Mouse (Mus musculus) liver, embryonic 11.5 days (tissue): ENCODE measurements around the gene Dis3. TPM values are rescaled to one million over a fixed set of nuclear protein-coding genes. Genes with fewer than 3 reads are reported as not detected.
A peak's percentile ranks its signal among the peaks of the same experiment; 100 is the strongest.

ENCODE experiments used
- ATAC-seq: fragments of 200-750 bp; cut with Nextera tagmentation; replicated peaks from 2 replicates; pipeline ENCODE4 v1.8.0; 2017; ENCODE audit warnings: moderate number of reproducible peaks, mild to moderate bottlenecking, moderate TSS enrichment, moderate library complexity; ENCODE audit not compliant: low FRiP score
- DNase-seq: peaks from one replicate; pipeline ENCODE4 v3.0.0-alpha.2; 2017; ENCODE audit warnings: low spot score
- H3K27ac ChIP-seq: fragments of 300-500 bp; sonication (generic); 2 replicates; pipeline ENCODE4 v1.5.1; 2014; ENCODE audit warnings: mild to moderate bottlenecking, low read depth, low read length, control low read depth
- H3K27me3 ChIP-seq: fragments of 300-500 bp; sonication (generic); replicated peaks from 2 replicates; pipeline ENCODE4 v1.6.1; 2014; ENCODE audit warnings: low read length, mixed read lengths; ENCODE audit not compliant: control insufficient read depth, insufficient read depth
- H3K36me3 ChIP-seq: fragments of 300-500 bp; sonication (generic); 2 replicates; pipeline ENCODE4 v1.6.1; 2014; ENCODE audit warnings: mild to moderate bottlenecking, low read length, moderate library complexity, mixed read lengths; ENCODE audit not compliant: control insufficient read depth, insufficient read depth
- H3K4me1 ChIP-seq: fragments of 300-500 bp; sonication (generic); replicated peaks from 2 replicates; pipeline ENCODE4 v1.6.1; 2014; ENCODE audit warnings: low read length, mixed read lengths; ENCODE audit not compliant: control insufficient read depth, insufficient read depth
- H3K4me2 ChIP-seq: fragments of 300-500 bp; sonication (generic); 2 replicates; pipeline ENCODE4 v1.6.1; 2014; ENCODE audit warnings: mild to moderate bottlenecking, control low read depth, moderate library complexity
- H3K4me3 ChIP-seq: fragments of 300-500 bp; sonication (generic); 2 replicates; pipeline ENCODE4 v1.5.1; 2014; ENCODE audit warnings: low read depth, low read length, control low read depth
- H3K9ac ChIP-seq: fragments of 300-500 bp; sonication (generic); 2 replicates; pipeline ENCODE4 v1.6.1; 2014; ENCODE audit warnings: low read depth, low read length, control low read depth
- H3K9me3 ChIP-seq: fragments of 300-500 bp; sonication (generic); 2 replicates; pipeline ENCODE4 v1.6.1; 2016; ENCODE audit warnings: low read length, inconsistent platforms, mixed read lengths; ENCODE audit not compliant: control insufficient read depth
- WGBS: fragments of 180-500 bp; shearing (Covaris S2); extraction: QIAGEN DNeasy Blood & Tissue Kit; methylation state at CpG from one replicate; pipeline ENCODE4 v1.1.7; 2014; 5-methylcytosine and 5-hydroxymethylcytosine counted together
- polyA plus RNA-seq: library from polyadenylated mRNA; unstranded; fragments of >200 nt; fragmentation: Nextera tagmentation; extraction: Ambion mirVana; gene quantifications from 2 replicates; pipeline ENCODE4 v1.2.1, GENCODE M21; 2014

Dis3 gene
- polyA plus RNA-seq, 1 experiment from 2014 or later = 44.6 TPM

DNA sequence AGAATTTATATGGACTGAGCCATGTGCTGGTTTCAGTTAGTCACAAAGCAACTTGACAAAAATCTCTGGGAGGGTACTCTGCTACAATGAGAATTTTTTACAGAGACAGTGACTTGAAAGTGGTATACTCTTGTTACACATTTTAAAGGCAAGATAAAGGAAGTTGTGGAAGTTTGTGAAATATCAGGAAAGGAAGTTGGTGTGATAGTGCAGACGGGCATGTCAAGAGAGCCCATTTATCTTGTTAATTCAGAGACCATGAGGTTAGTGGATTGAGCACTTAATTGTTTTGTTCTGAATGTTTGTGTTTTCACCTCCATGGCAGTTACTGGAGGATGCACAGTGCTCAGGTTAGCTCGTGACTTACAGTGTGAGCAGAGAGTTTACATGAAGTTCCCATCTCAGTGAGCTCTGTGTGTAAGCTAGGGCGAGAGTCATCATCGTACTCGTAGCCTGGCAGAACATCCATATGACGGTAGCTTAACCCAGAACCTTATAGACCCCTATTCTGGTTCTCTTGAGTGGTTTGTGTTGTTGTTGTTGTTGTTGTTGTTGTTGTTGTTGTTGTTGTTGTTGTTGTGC is 5.1 kb upstream of the Dis3 start:
- H3K4me3 ChIP-seq = no peak overlapping the region
- H3K9ac ChIP-seq = no peak overlapping the region
- H3K36me3 ChIP-seq = no peaks in the 10 kb centered on the region; the same call in 1 of the 2 replicates
- DNase-seq (no peak), ATAC-seq (no peak)
- H3K27ac ChIP-seq = no peak overlapping the region
- no peaks in the 10 kb centered on the region for H3K27me3 ChIP-seq
- peaks cover 3% of the 10 kb centered on the region for H3K4me1 ChIP-seq
- H3K4me2 ChIP-seq = no peak overlapping the region
- H3K9me3 ChIP-seq = no peaks in the 10 kb centered on the region
- WGBS = 80% methylated on average over 6 of the region's 6 CpGs

DNA sequence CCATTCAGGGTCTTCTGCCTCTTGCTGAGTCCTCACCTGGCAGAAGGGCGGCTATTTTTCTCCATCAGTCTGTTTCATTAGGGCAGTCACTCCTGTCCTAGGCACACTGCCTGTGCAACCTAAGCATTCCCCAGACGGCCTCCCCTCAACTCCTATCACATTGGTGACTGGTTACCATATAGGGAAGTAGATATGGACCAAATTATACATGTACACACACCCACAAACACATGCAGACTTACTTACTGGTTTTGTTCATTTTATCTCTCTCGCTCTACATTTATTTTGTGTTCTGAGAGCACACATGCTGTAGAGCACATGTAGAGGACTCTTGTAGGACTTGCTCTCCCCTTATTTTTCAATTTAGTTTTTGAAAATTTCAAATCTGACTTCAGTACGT is 3.5 kb upstream of the Dis3 start:
- no peaks in the 10 kb centered on the region for H3K27me3 ChIP-seq
- no peak overlapping the region for H3K27ac ChIP-seq
- no peak overlapping the region for H3K4me2 ChIP-seq
- no peak overlapping the region for H3K9ac ChIP-seq
- peaks cover 9% of the 10 kb centered on the region for H3K4me1 ChIP-seq
- no peaks in the 10 kb centered on the region; the same call in 1 of the 2 replicates for H3K36me3 ChIP-seq
- no peak for ATAC-seq
- no peaks in the 10 kb centered on the region for H3K9me3 ChIP-seq
- WGBS = 85% methylated on average over 4 of the region's 4 CpGs
- H3K4me3 ChIP-seq = no peak overlapping the region
- no peak for DNase-seq

DNA sequence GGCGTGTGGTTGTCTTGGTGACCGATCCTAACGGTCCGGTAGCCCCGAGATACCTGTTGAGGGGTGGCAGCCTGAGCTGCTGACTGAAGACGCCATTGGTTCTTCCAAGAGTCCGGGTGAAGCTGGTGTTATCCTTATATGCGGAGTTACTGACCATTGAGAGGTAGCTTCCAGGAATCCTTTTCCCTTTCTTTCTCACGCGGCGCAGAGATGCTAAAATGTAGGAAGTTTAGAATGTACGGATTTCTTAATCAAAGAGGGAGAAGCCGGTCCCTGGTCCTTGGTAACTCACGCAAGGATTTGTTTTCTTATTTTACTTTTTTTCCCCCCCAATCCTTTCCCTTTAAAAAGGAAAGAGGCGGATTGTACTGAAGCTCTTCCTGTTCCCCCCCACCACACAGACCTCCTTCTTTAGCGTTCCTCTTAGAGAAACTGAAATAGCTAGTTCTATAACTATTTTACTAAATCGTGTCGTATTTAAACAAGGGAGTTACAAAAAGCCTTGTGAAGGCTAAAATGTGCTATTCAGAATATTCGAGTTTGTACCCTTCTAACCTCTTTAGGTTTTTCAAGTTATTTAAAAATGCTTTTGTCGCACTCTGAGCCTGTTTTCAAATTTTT is 507 bp upstream of the Dis3 start:
- 0 out of 2 replicates have a peak overlapping the region, but pooled peaks have one; percentile 36 for H3K27ac ChIP-seq
- 4% methylated on average over 20 of the region's 20 CpGs for WGBS
- peak overlapping the region; percentile 55 for H3K4me2 ChIP-seq
- no peaks in the 10 kb centered on the region for H3K9me3 ChIP-seq
- no peak for ATAC-seq
- no peak for DNase-seq
- H3K4me3 ChIP-seq = peak overlapping the region; percentile 94
- H3K27me3 ChIP-seq = no peaks in the 10 kb centered on the region
- peaks cover 17% of the 10 kb centered on the region for H3K36me3 ChIP-seq
- peaks cover 9% of the 10 kb centered on the region for H3K4me1 ChIP-seq
- peak overlapping the region; percentile 73 for H3K9ac ChIP-seq

DNA sequence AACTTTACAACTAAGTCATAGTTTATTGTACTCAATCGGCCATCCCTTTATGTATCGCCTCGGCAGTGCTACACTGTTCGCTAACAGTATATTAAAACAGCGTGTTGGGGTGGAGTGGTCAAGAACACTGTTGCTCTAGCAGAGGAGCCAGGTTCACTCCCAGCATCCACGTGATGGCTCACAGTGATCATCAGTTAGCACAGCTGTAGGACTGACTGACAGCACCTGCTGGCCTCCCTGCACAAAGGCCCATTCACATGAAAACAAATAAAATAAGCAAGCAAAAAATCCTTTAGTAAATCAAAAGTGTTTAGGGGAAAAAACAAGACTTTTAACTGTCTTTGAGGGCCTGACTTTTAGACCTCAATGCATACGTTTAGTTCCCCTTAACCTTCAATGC is 10.6 kb downstream of the Dis3 start:
- Histone ChIP-seq H3K4me2 (no peak overlapping the region), H3K9me3 (no peaks in the 10 kb centered on the region), H3K9ac (no peak overlapping the region), H3K36me3 (peaks cover 32% of the 10 kb centered on the region), H3K4me1 (no peaks in the 10 kb centered on the region), H3K27me3 (no peaks in the 10 kb centered on the region), H3K27ac (no peak overlapping the region), H3K4me3 (no peak overlapping the region)
- WGBS = 93% methylated on average over 7 of the region's 7 CpGs
- DNase-seq (no peak), ATAC-seq (no peak)

DNA sequence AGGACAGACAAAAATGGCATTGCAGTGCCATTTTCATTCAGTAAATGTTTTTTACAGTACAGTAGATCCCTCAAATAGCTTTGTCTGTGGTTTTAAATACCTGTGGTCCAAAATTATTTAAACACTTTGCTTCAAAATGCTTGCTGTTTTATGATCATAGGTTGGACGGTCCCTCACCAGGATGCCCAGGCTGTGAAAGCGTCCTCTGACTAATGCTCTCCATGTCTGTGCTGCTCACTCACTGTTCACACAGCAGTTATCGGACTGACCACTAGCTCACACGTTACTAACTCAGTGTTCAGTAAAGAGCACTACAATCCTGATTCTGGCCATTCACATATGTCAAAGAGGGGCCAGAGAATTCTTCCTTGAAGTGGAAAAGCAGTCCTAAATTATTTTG is 28.4 kb downstream of the Dis3 start:
- H3K4me1 ChIP-seq = no peaks in the 10 kb centered on the region
- 85% methylated on average over 4 of the region's 4 CpGs for WGBS
- H3K4me3 ChIP-seq = no peak overlapping the region
- no peaks in the 10 kb centered on the region for H3K27me3 ChIP-seq
- no peak overlapping the region for H3K27ac ChIP-seq
- no peak for DNase-seq
- H3K4me2 ChIP-seq = no peak overlapping the region
- H3K9ac ChIP-seq = no peak overlapping the region
- H3K36me3 ChIP-seq = peaks cover 23% of the 10 kb centered on the region
- no peaks in the 10 kb centered on the region for H3K9me3 ChIP-seq
- no peak for ATAC-seq

DNA sequence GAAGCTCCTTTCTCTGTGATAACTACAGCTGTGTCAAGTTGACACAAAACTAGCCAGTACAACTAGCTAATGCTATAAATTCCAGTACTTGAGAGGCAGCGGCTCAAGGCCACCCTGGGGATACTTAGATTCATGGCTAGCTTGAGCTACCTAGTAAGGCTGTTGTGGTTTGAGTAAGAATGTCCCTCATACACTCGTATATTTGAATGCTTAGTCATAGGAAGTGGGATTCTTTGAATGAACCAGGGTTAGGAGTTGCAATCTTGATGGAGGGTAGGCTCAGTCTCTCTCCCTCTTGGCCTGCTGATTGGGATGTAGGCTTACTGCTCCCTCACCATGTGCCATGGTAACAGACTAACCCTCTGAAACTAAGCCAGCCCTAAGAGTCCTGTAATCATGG is 36.5 kb downstream of the Dis3 start:
- no peak overlapping the region for H3K4me3 ChIP-seq
- 90% methylated on average over 2 of the region's 2 CpGs for WGBS
- H3K9me3 ChIP-seq = no peaks in the 10 kb centered on the region
- H3K27me3 ChIP-seq = no peaks in the 10 kb centered on the region
- H3K4me1 ChIP-seq = no peaks in the 10 kb centered on the region
- H3K9ac ChIP-seq = no peak overlapping the region
- no peak overlapping the region for H3K4me2 ChIP-seq
- ATAC-seq (no peak), DNase-seq (no peak)
- H3K36me3 ChIP-seq = peaks cover 25% of the 10 kb centered on the region
- no peak overlapping the region for H3K27ac ChIP-seq

DNA sequence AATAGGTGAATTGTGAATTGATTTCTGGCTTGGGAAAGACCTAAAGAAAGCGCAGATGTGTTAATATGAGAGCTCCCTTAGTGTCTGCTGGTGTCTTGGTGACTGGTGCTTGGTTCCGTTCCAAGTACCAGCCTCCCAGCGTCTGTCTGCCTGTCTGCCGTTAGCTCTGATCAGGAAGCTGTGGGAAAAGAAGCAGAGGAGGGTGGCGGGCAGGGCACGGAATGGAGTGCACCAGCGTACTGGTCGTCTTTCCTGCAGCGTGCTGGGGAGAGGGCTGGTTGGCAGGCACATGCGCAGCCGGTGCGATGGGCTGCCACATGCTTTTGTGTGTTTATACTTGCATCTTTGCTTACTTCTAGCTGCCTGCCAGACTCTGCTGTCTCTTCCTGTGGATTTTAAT is 39.0 kb downstream of the Dis3 start:
- H3K4me2 ChIP-seq = no peak overlapping the region
- peaks cover 29% of the 10 kb centered on the region for H3K36me3 ChIP-seq
- H3K4me1 ChIP-seq = no peaks in the 10 kb centered on the region
- DNase-seq = no peak
- no peaks in the 10 kb centered on the region for H3K9me3 ChIP-seq
- no peak overlapping the region for H3K27ac ChIP-seq
- ATAC-seq = no peak
- no peak overlapping the region for H3K4me3 ChIP-seq
- no peak overlapping the region for H3K9ac ChIP-seq
- 93% methylated on average over 12 of the region's 12 CpGs for WGBS
- no peaks in the 10 kb centered on the region for H3K27me3 ChIP-seq

DNA sequence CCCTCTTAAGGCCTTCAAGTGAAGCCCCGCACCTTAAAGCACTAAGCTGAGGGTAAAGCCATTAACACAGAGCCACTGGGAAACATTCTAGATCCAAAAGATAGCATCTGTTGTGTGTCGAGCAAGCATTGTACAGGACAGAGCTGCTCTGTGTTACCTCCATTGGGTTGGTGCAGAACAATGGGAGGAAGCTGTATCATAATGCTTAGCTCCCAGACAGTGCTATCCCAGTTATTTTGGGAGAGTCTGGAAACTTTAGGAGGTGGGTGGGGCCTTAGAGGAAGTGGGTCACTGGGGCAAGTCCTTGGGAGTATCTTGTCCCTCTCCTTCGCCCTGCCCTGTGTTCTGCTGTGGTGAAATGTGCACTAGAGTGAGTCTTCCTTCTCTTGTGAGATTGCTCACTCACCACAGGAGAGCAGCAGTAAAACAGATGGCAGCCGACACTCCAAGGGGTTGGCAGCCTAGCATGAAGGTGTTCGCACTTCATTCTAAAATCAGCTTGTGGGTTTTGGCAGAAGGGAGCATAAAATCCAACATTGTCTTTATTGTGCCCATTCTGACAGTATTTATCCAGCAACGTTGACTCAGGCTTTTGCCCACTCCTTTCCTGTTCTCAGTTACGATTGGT is 40.5 kb downstream of the Dis3 start:
- Histone ChIP-seq H3K4me3 (no peak overlapping the region), H3K9ac (no peak overlapping the region), H3K4me2 (no peak overlapping the region), H3K9me3 (no peaks in the 10 kb centered on the region), H3K27ac (no peak overlapping the region), H3K27me3 (no peaks in the 10 kb centered on the region), H3K36me3 (peaks cover 31% of the 10 kb centered on the region), H3K4me1 (no peaks in the 10 kb centered on the region)
- ATAC-seq (peak; percentile 61; the same call in 1 of the 2 replicates), DNase-seq (no peak)
- 86% methylated on average over 7 of the region's 7 CpGs for WGBS

DNA sequence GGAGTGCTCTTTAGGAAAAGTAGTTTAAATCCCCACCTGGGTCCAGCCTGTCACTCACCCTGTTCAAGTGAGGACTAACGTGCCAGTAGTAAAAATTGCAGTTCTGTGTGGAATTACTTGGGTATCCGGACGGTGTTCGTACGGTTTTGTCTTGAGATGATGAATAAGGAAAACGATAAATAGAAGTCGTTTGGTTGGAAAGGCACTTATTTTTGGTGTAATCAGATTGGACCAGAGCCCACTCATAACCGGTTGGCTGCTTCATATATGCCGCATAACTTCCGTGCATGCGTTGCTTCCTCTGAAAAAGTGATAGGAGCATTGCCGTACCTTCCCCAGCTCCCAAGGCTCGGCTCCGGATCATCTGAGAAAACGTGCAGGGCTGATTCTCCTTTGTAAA is 52.8 kb downstream of the Dis3 start:
- Histone ChIP-seq H3K36me3 (peaks cover 6% of the 10 kb centered on the region; the same call in 1 of the 2 replicates), H3K9me3 (no peaks in the 10 kb centered on the region), H3K4me1 (peaks cover 15% of the 10 kb centered on the region), H3K4me3 (peak overlapping the region; percentile 94), H3K27ac (peak overlapping the region; percentile 96), H3K4me2 (peak overlapping the region; percentile 76), H3K9ac (peak overlapping the region; percentile 75), H3K27me3 (no peaks in the 10 kb centered on the region)
- ATAC-seq (no peak; the same call in 1 of the 2 replicates), DNase-seq (peak; percentile 44)
- under 1% methylated on average over 15 of the region's 15 CpGs for WGBS
